Mouse (Mus musculus) limb, embryonic 14.5 days (tissue): ENCODE data around the gene Sox14. TPM values are rescaled to one million over a fixed set of nuclear protein-coding genes. Genes with fewer than 3 reads are reported as not detected.

Source experiments
- ATAC-seq: fragments of 200-750 bp; cut with Nextera tagmentation; 2 replicates; pipeline ENCODE4 v1.8.0; 2017; ENCODE audit warnings: low read depth, moderate number of reproducible peaks, moderate TSS enrichment; ENCODE audit not compliant: low FRiP score
- DNase-seq: peaks from one replicate; pipeline ENCODE4 v3.0.0-alpha.2; 2015; ENCODE audit warnings: low spot score
- H3K27ac ChIP-seq: fragments of 300-500 bp; sonication (generic); replicated peaks from 2 replicates; pipeline ENCODE4 v1.5.1; 2014; ENCODE audit warnings: low read depth, mild to moderate bottlenecking, low read length, moderate library complexity, mixed read lengths
- H3K27me3 ChIP-seq: fragments of 300-500 bp; sonication (generic); 2 replicates; pipeline ENCODE4 v1.6.1; 2014; ENCODE audit warnings: low read length, mixed read lengths; ENCODE audit not compliant: control insufficient read depth, insufficient read depth
- H3K36me3 ChIP-seq: fragments of 300-500 bp; sonication (generic); 2 replicates; pipeline ENCODE4 v1.6.1; 2014; ENCODE audit warnings: mild to moderate bottlenecking, low read length, moderate library complexity, mixed read lengths; ENCODE audit not compliant: control insufficient read depth, insufficient read depth
- H3K4me1 ChIP-seq: fragments of 300-500 bp; sonication (generic); 2 replicates; pipeline ENCODE4 v1.6.1; 2014; ENCODE audit warnings: antibody characterized with exemption, low read length, mixed read lengths; ENCODE audit not compliant: control insufficient read depth, insufficient read depth
- H3K4me2 ChIP-seq: fragments of 300-500 bp; sonication (generic); replicated peaks from 2 replicates; pipeline ENCODE4 v1.6.1; 2014; ENCODE audit warnings: low read depth, mild to moderate bottlenecking, low read length, moderate library complexity; ENCODE audit not compliant: severe bottlenecking
- H3K4me3 ChIP-seq: fragments of 300-500 bp; sonication (generic); replicated peaks from 2 replicates; pipeline ENCODE4 v1.5.1; 2014; ENCODE audit warnings: low read length
- H3K9ac ChIP-seq: fragments of 300-500 bp; sonication (generic); 2 replicates; pipeline ENCODE4 v1.6.1; 2014; ENCODE audit warnings: mild to moderate bottlenecking, low read depth, low read length, moderate library complexity; ENCODE audit not compliant: severe bottlenecking
- H3K9me3 ChIP-seq: fragments of 300-500 bp; sonication (generic); 2 replicates; pipeline ENCODE4 v1.6.1; 2016; ENCODE audit warnings: low read length; ENCODE audit not compliant: control insufficient read depth
- POLR2A ChIP-seq: fragments of 200-500 bp; IDR thresholded peaks from 2 replicates; pipeline ENCODE4 v1.8.0; 2012; ENCODE audit warnings: inconsistent platforms, mild to moderate bottlenecking, moderate library complexity, borderline replicate concordance; ENCODE audit not compliant: insufficient read depth, insufficient read length; ENCODE audit errors: extremely low read depth
- WGBS: fragments of 180-500 bp; shearing (Covaris S2); extraction: QIAGEN DNeasy Blood & Tissue Kit; methylation state at CpG from one replicate; pipeline ENCODE4 v1.1.7; 2014; 5-methylcytosine and 5-hydroxymethylcytosine counted together
- polyA plus RNA-seq, 2 experiments: library from polyadenylated mRNA; depleted of rRNA in 1 of 2; stranded (reverse) in 1 of 2; unstranded in 1 of 2; fragments of >200 nt; fragmentation: Nextera tagmentation in 1 of 2; extraction: Ambion mirVana in 1 of 2; gene quantifications; 2 replicates each; pipeline versions ENCODE4 v1.2.1 to v1.2.3; 2012 to 2014

Sox14 gene
- polyA plus RNA-seq (2012; rRNA removed) (0.08 and 0.18 TPM in 2 replicates), polyA plus RNA-seq (2014; fragmentation: Nextera tagmentation; extraction: Ambion mirVana) (0.08 TPM in 1 of 2 replicates, not detected in the other)

DNA sequence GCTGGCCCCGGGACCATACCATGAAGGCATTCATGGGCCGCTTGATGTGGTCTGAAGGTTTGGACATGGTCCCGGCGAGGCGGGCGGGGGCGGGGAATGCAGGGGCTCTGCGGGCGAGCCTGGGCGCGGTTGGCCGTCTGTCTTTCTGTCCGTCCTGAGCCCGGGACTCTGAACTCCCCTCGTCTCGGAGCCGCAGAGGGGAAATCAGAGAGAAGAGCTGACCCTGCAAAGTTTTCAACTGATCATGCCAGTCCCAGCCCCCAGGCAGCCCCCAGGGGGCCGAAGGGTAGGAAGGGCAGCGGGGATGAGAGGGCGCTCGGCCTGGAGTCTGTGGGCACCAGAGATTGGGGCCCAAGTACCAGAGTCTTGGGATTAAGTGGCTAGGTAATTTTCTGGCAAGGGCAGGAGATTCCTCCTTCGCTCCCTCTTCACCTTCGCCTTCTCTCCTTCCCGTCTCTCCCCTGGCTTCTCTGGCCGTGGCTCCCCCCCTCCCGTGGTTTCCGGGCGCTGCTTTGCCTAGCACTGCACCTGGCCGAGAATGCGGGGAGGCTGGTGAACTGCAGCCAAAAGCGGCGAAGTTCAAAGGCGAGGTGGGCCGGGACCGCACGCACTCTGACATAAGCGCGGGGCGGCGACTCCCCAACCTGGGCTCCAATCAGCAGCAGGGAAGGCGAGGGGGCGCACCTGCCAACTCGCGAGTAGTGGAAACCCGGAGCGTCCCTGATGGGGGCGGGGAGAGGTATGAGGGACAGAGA, at the start of gene Sox14:
TSS of gene Sox14 (minus strand) at position 553 of the 755 bp plus-strand sequence.
- 2% methylated on average over 47 of the region's 47 CpGs for WGBS
- H3K9me3 ChIP-seq, result no peaks in the 10 kb centered on the region
- DNase-seq (no peak), ATAC-seq (peak; percentile 24; the same call in 1 of the 2 replicates)
- H3K4me3 ChIP-seq, result peak within 1 kb of the TSS; percentile 29
- no peak within 1 kb of the TSS for H3K27ac ChIP-seq
- peaks cover 11% of the 10 kb centered on the region for H3K4me1 ChIP-seq
- peaks cover 96% of the 10 kb centered on the region for H3K27me3 ChIP-seq
- no peaks in the 10 kb centered on the region for H3K36me3 ChIP-seq
- TF ChIP-seq POLR2A, result no peak
- peak within 1 kb of the TSS; percentile 47 for H3K4me2 ChIP-seq
- no peak within 1 kb of the TSS for H3K9ac ChIP-seq

DNA sequence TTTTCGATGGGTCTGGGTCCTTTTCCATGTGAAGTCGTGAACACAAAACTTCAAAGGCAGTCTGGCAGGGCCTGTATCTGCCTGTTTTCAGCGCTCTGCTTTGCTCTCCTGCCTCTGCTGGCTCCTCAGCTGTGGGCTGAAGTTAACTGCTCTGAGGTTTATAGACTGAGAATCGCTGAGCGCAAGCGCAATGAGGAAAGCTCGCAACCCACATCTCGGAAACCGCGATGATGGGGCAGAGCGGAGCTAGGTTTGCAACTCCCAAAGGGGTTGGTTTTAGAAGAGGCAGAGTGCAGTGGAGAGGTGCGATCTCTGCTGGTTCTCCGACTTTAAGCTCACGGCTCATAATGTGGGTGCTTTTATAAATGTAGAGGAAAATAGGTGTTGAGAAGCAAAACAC, 3.3 kb upstream of the Sox14 start:
- Histone ChIP-seq H3K27me3 (peaks cover 62% of the 10 kb centered on the region), H3K9ac (no peak overlapping the region), H3K4me1 (peaks cover 9% of the 10 kb centered on the region), H3K4me3 (no peak overlapping the region), H3K9me3 (no peaks in the 10 kb centered on the region), H3K4me2 (0 out of 2 replicates have a peak overlapping the region, but pooled peaks have one; percentile 7), H3K27ac (no peak overlapping the region), H3K36me3 (no peaks in the 10 kb centered on the region)
- no peak for TF ChIP-seq POLR2A
- ATAC-seq (no peak), DNase-seq (peak; percentile 37)
- 2% methylated on average over 14 of the region's 14 CpGs for WGBS

DNA sequence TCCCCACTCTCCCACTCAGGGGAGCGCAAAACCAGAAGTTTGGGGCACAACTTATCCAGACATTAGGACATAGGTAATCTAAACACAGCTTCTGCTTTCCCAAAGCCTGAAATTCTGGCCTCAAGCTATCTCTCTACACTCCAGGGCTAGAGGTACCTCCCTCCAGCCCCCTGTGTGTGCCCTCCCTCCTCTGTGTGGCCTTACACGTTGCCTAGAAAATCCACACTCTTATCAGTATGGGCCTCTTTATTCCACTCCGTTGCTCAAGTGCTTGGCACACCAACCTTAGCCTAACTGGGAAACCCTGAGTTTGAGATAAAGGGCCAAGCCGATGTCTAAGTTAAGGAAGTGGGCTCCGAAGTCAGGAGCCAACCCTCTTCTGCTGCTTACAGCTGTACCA, 2.6 kb upstream of the Sox14 start:
- no peaks in the 10 kb centered on the region for H3K9me3 ChIP-seq
- no peaks in the 10 kb centered on the region for H3K36me3 ChIP-seq
- ATAC-seq, result no peak
- H3K27me3 ChIP-seq, result peaks cover 68% of the 10 kb centered on the region
- H3K9ac ChIP-seq, result no peak overlapping the region
- H3K27ac ChIP-seq, result no peak overlapping the region
- H3K4me2 ChIP-seq, result no peak overlapping the region
- 13% methylated on average over 5 of the region's 5 CpGs for WGBS
- TF ChIP-seq POLR2A, result no peak
- no peak for DNase-seq
- peaks cover 9% of the 10 kb centered on the region for H3K4me1 ChIP-seq
- H3K4me3 ChIP-seq, result no peak overlapping the region

DNA sequence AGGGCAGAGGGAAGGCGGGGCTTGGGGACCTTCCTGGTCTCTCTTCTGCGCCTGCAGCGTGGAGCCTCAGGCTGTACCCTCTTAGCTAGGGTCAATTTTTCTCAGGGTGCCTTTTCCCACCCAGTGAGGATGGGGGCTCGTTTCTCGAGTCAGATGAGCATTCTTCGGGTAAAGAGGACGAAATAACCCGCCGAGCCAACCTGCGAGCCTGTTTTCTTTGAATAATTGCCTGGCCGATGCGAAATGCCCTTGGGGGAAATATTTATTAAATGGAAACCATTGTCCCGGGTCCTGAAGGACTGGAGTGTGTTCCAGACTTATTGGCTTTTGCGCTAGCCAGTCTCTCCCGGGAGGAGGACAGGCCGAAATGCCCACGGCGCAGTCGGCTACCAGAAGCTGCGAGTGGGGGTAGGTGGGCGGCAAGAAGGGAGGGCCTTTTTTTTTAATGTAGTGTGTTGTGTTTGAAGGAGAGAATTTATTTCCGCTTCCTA, 1.1 kb upstream of the Sox14 start:
- peaks cover 83% of the 10 kb centered on the region for H3K27me3 ChIP-seq
- no peak overlapping the region for H3K9ac ChIP-seq
- 0 out of 2 replicates have a peak overlapping the region, but pooled peaks have one; percentile 8 for H3K4me3 ChIP-seq
- no peak for TF ChIP-seq POLR2A
- no peak overlapping the region for H3K27ac ChIP-seq
- no peak overlapping the region for H3K4me2 ChIP-seq
- no peaks in the 10 kb centered on the region for H3K9me3 ChIP-seq
- ATAC-seq, result no peak
- peaks cover 9% of the 10 kb centered on the region for H3K4me1 ChIP-seq
- no peaks in the 10 kb centered on the region for H3K36me3 ChIP-seq
- DNase-seq, result no peak
- WGBS, result 2% methylated on average over 22 of the region's 22 CpGs

GRCm38 (mm10) chr9:99876373-99877055, 544 bp upstream of the Sox14 start:
- peak overlapping the region; percentile 47 for H3K4me2 ChIP-seq
- under 1% methylated on average over 25 of the region's 25 CpGs for WGBS
- peak overlapping the region; percentile 29 for H3K4me3 ChIP-seq
- no peak overlapping the region for H3K9ac ChIP-seq
- H3K36me3 ChIP-seq, result no peaks in the 10 kb centered on the region
- ATAC-seq, result no peak
- TF ChIP-seq POLR2A, result no peak
- H3K9me3 ChIP-seq, result no peaks in the 10 kb centered on the region
- no peak for DNase-seq
- no peak overlapping the region for H3K27ac ChIP-seq
- H3K4me1 ChIP-seq, result peaks cover 9% of the 10 kb centered on the region
- H3K27me3 ChIP-seq, result peaks cover 89% of the 10 kb centered on the region
